Mouse (Mus musculus) kidney, adult 2 months (tissue): ENCODE measurements at regions not wholly inside any gene's neighbourhood (a gene's known extent, or its start where the extent isn't known, plus 50 kb on each side); places are given as distances from the start of the nearest gene placed in this dataset.

Experiments used
- DNase-seq: peaks from one replicate; pipeline ENCODE4 v3.0.0; 2021
- H3K27ac ChIP-seq: fragments of 200-500 bp; 2 replicates; pipeline ENCODE4 v1.5.1; 2012; ENCODE audit warnings: low read depth, low read length, control low read depth, inconsistent platforms; ENCODE audit not compliant: insufficient read depth
- H3K27me3 ChIP-seq: fragments of 200-500 bp; replicated peaks from 2 replicates; pipeline ENCODE4 v1.6.1; 2012; ENCODE audit warnings: mild to moderate bottlenecking, moderate library complexity, low read length, inconsistent platforms; ENCODE audit not compliant: control insufficient read depth, insufficient read depth
- H3K36me3 ChIP-seq: fragments of 200-500 bp; 2 replicates; pipeline ENCODE4 v1.6.1; 2012; ENCODE audit warnings: mild to moderate bottlenecking, moderate library complexity, low read length, inconsistent platforms; ENCODE audit not compliant: control insufficient read depth, insufficient read depth
- H3K4me1 ChIP-seq: fragments of 200-500 bp; 2 replicates; pipeline ENCODE4 v1.6.1; 2011; ENCODE audit warnings: low read length; ENCODE audit not compliant: control insufficient read depth, insufficient read depth
- H3K4me3 ChIP-seq: fragments of 200-500 bp; 2 replicates; pipeline ENCODE4 v1.5.1; 2011; ENCODE audit warnings: mild to moderate bottlenecking, low read depth, low read length, control low read depth; ENCODE audit not compliant: insufficient read depth
- CTCF ChIP-seq: fragments of 200-500 bp; conservative IDR thresholded peaks from 2 replicates; pipeline ENCODE4 v1.5.1; 2011; ENCODE audit warnings: low read depth, mild to moderate bottlenecking, control low read depth, low read length, moderate library complexity, mixed read lengths; ENCODE audit not compliant: insufficient read depth, insufficient read length
- POLR2A ChIP-seq: fragments of 200-500 bp; IDR thresholded peaks from one replicate; pipeline ENCODE4 v1.6.1; 2011; ENCODE audit warnings: low read depth, low read length, control low read depth
- WGBS: fragments of 180-500 bp; shearing (Covaris S2); methylation state at CpG from one replicate; pipeline ENCODE4 v1.1.7; 2018; 5-methylcytosine and 5-hydroxymethylcytosine counted together

- Histone ChIP-seq H3K36me3 (no peaks in the 10 kb centered on the region), H3K27ac (no peak overlapping the region), H3K27me3 (no peaks in the 10 kb centered on the region), H3K4me1 (no peaks in the 10 kb centered on the region), H3K4me3 (no peak overlapping the region)
- TF ChIP-seq POLR2A (no peak), CTCF (no peak)
- WGBS, result 84% methylated on average over 1 of the region's 1 CpGs
- DNase-seq, result no peak
Measured at GRCm38 (mm10) chr14:17433346-17433745, 226.7 kb upstream of the Thrb start.

- H3K27ac ChIP-seq, result no peak overlapping the region
- WGBS, result 67% methylated on average over 2 of the region's 2 CpGs
- H3K27me3 ChIP-seq, result no peaks in the 10 kb centered on the region; the same call in 1 of the 2 replicates
- no peak for DNase-seq
- TF ChIP-seq POLR2A (no peak), CTCF (no peak)
- no peaks in the 10 kb centered on the region for H3K4me1 ChIP-seq
- H3K36me3 ChIP-seq, result no peaks in the 10 kb centered on the region
- no peak overlapping the region for H3K4me3 ChIP-seq
Measured at GRCm38 (mm10) chr14:17457946-17458345, 202.1 kb upstream of the Thrb start.

- H3K27ac ChIP-seq, result no peak overlapping the region
- WGBS, result 78% methylated on average over 1 of the region's 1 CpGs
- no peak overlapping the region for H3K4me3 ChIP-seq
- no peak for DNase-seq
- no peaks in the 10 kb centered on the region for H3K36me3 ChIP-seq
- no peak for TF ChIP-seq POLR2A
- no peak for TF ChIP-seq CTCF
- no peaks in the 10 kb centered on the region for H3K27me3 ChIP-seq
- H3K4me1 ChIP-seq, result no peaks in the 10 kb centered on the region
Measured at GRCm38 (mm10) chr14:17478963-17479362, 181.1 kb upstream of the Thrb start.

GRCm38 (mm10) chr14:17484866-17485265 lies 175.2 kb upstream of the Thrb start:
- no peak for TF ChIP-seq POLR2A
- TF ChIP-seq CTCF, result no peak
- H3K4me1 ChIP-seq, result no peaks in the 10 kb centered on the region
- no peak for DNase-seq
- no peaks in the 10 kb centered on the region for H3K36me3 ChIP-seq
- no peaks in the 10 kb centered on the region for H3K27me3 ChIP-seq
- H3K4me3 ChIP-seq, result no peak overlapping the region
- H3K27ac ChIP-seq, result no peak overlapping the region

- WGBS, result 45% methylated on average over 1 of the region's 1 CpGs
- TF ChIP-seq CTCF, result no peak
- no peak for TF ChIP-seq POLR2A
- Histone ChIP-seq H3K27ac (no peak overlapping the region), H3K36me3 (no peaks in the 10 kb centered on the region), H3K4me3 (no peak overlapping the region), H3K27me3 (no peaks in the 10 kb centered on the region), H3K4me1 (no peaks in the 10 kb centered on the region)
- no peak for DNase-seq
Measured at GRCm38 (mm10) chr14:17513756-17514155, 146.3 kb upstream of the Thrb start.

GRCm38 (mm10) chr14:17522696-17523095 lies 137.4 kb upstream of the Thrb start:
- TF ChIP-seq CTCF, result no peak
- TF ChIP-seq POLR2A, result no peak
- no peaks in the 10 kb centered on the region; the same call in 1 of the 2 replicates for H3K27me3 ChIP-seq
- H3K4me3 ChIP-seq, result no peak overlapping the region
- DNase-seq, result no peak
- no peaks in the 10 kb centered on the region for H3K36me3 ChIP-seq
- H3K27ac ChIP-seq, result no peak overlapping the region
- WGBS, result 87% methylated on average over 3 of the region's 3 CpGs
- no peaks in the 10 kb centered on the region for H3K4me1 ChIP-seq

- Histone ChIP-seq H3K36me3 (no peaks in the 10 kb centered on the region), H3K4me1 (no peaks in the 10 kb centered on the region), H3K4me3 (no peak overlapping the region), H3K27me3 (no peaks in the 10 kb centered on the region; the same call in 1 of the 2 replicates), H3K27ac (no peak overlapping the region)
- DNase-seq, result no peak
- TF ChIP-seq POLR2A (no peak), CTCF (no peak)
- WGBS, result 74% methylated on average over 4 of the region's 4 CpGs
Measured at GRCm38 (mm10) chr14:17523916-17524315, 136.1 kb upstream of the Thrb start.

GRCm38 (mm10) chr14:17539322-17539721 lies 120.7 kb upstream of the Thrb start:
- Histone ChIP-seq H3K27me3 (no peaks in the 10 kb centered on the region), H3K4me1 (no peaks in the 10 kb centered on the region), H3K27ac (no peak overlapping the region), H3K4me3 (no peak overlapping the region), H3K36me3 (no peaks in the 10 kb centered on the region)
- no peak for DNase-seq
- 75% methylated on average over 1 of the region's 1 CpGs for WGBS
- TF ChIP-seq POLR2A, result no peak
- no peak for TF ChIP-seq CTCF
